Mouse (Mus musculus) bone marrow, adult 2 months (tissue): ENCODE results near the gene Zfp655.

Experiments
- CTCF ChIP-seq: fragments of 200-500 bp; IDR thresholded peaks from 2 replicates; pipeline ENCODE4 v1.5.1; 2011; ENCODE audit warnings: low read length, control low read depth; ENCODE audit not compliant: control insufficient read depth, insufficient read depth
- POLR2A ChIP-seq: fragments of 200-500 bp; IDR thresholded peaks from 2 replicates; pipeline ENCODE4 v1.6.1; 2011; ENCODE audit warnings: low read depth, mild to moderate bottlenecking, control low read depth, low read length, borderline replicate concordance; ENCODE audit not compliant: control insufficient read depth

- TF ChIP-seq CTCF, result no peak
- no peak for TF ChIP-seq POLR2A
These were observed 18.0 kb upstream of the Zfp655 start for GRCm38 (mm10) chr5:145213505-145213904.
